Mouse (Mus musculus) left cerebral cortex, adult 11 months (tissue): Measurements from ENCODE around the gene Ddr2.

Experiments
- DNase-seq: peaks from one replicate; pipeline ENCODE4 v3.0.0; 2022; ENCODE audit warnings: low spot score

Gene Ddr2

GRCm38 (mm10) chr1:170110516-170111332 lies at the start of gene Ddr2:
TSS of gene Ddr2 (minus strand) at chr1:170110762.
- DNase-seq: no peak

- DNase-seq: no peak
Observed at GRCm38 (mm10) chr1:170159707-170160106, 49.1 kb upstream of the Ddr2 start.

GRCm38 (mm10) chr1:170155761-170156160 lies 45.2 kb upstream of the Ddr2 start:
- no peak for DNase-seq

GRCm38 (mm10) chr1:170155298-170155697 lies 44.7 kb upstream of the Ddr2 start:
- no peak for DNase-seq

- DNase-seq: no peak
Observed at GRCm38 (mm10) chr1:170153986-170154385, 43.4 kb upstream of the Ddr2 start.

GRCm38 (mm10) chr1:170152552-170152951 lies 42.0 kb upstream of the Ddr2 start:
- DNase-seq: no peak

- no peak for DNase-seq
Observed at GRCm38 (mm10) chr1:170150870-170151269, 40.3 kb upstream of the Ddr2 start.

GRCm38 (mm10) chr1:170149756-170150155 lies 39.2 kb upstream of the Ddr2 start:
- DNase-seq: no peak

GRCm38 (mm10) chr1:170148536-170148935 lies 38.0 kb upstream of the Ddr2 start:
- no peak for DNase-seq

- no peak for DNase-seq
Observed at GRCm38 (mm10) chr1:170147651-170148448, 37.3 kb upstream of the Ddr2 start.

GRCm38 (mm10) chr1:170145606-170146005 lies 35.0 kb upstream of the Ddr2 start:
- DNase-seq: no peak

- DNase-seq: no peak
Observed at GRCm38 (mm10) chr1:170142256-170142871, 31.8 kb upstream of the Ddr2 start.

- no peak for DNase-seq
Observed at GRCm38 (mm10) chr1:170141626-170142025, 31.1 kb upstream of the Ddr2 start.

GRCm38 (mm10) chr1:170136351-170137009 lies 25.9 kb upstream of the Ddr2 start:
- DNase-seq: peak; percentile 66

GRCm38 (mm10) chr1:170134264-170134663 lies 23.7 kb upstream of the Ddr2 start:
- DNase-seq: no peak

GRCm38 (mm10) chr1:170130962-170131361 lies 20.4 kb upstream of the Ddr2 start:
- no peak for DNase-seq

- no peak for DNase-seq
Observed at GRCm38 (mm10) chr1:170124644-170125043, 14.1 kb upstream of the Ddr2 start.

GRCm38 (mm10) chr1:170113616-170114015 lies 3.1 kb upstream of the Ddr2 start:
- DNase-seq: no peak

GRCm38 (mm10) chr1:170112261-170112660 lies 1.7 kb upstream of the Ddr2 start:
- DNase-seq: no peak

GRCm38 (mm10) chr1:170111651-170112226 lies 1.2 kb upstream of the Ddr2 start:
- no peak for DNase-seq

GRCm38 (mm10) chr1:170109776-170110515 lies 616 bp downstream of the Ddr2 start:
- no peak for DNase-seq
